Mouse (Mus musculus) NIH3T3 (cell line): Measurements from ENCODE around the gene Narfl.
"Not testable (repeated sequence)": the region's sequence is repeated elsewhere in the genome, so short reads cannot be mapped to it uniquely, and the experiment has no call there.

Source experiments
- DNase-seq: peaks from one replicate; pipeline ENCODE4 v3.0.0-alpha.2; 2012; ENCODE audit warnings: low read depth

The Narfl gene

GRCm38 (mm10) chr17:25802825-25803517, 29.4 kb downstream of the Narfl start:
- peak; percentile 93 for DNase-seq

DNA sequence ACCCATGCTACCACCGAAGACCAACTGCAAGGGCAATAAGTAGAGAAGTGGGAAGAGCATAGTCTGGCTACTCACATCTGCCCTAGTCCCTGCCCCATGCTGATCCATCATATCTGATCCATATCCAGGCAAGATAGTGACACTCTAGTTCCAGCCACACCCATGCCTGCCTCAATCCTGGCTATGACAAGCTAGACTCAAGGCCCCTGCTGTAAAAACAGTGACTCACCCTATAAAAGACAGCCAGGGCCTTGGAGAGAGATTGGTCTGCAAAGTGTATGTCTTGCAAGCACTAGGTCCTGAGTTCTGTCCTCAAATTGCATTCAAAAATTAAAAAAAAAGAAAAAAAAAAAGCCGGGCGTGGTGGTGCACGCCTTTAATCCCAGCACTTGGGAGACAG, 32.9 kb downstream of the Narfl start:
- DNase-seq = no peak

DNA sequence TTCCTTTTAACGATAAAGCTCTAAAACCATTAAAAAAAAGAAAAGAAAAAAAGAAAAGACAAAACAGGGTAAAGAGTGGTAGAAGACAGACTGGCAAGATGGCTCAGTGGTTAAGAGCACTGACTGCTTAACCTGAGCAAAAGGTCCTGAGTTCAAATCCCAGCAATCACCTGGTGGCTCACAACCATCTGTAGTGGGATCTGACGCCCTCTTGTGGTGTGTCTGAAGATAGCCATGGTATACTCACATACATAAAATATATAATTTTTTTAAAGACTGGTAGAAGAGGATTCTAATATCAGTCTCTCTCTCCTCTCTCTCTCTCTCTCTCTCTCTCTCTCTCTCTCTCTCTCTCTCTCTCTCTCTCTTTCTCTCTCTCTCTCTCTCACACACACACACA, 33.9 kb downstream of the Narfl start:
- DNase-seq = not testable (repeated sequence)

DNA sequence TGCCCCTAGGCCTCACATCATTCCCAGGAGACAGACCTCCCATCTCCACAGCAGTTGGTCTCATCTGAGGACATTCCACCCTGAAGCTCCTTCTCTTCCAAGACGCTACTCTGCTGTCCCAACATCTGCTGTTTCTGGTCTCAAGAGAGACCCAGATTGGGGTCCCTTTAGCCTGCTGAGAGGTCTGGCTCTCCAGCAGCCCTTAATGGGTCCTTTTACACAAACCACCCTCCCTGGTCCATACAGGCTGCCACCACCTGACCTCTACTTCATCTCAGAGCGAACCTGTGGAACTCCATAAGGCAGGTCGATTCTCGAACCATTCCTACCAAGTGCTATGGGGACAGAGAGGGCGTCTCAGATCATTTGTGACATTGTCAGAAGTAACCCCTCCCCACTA, 34.5 kb downstream of the Narfl start:
- DNase-seq = no peak

- peak; percentile 93 for DNase-seq
These were observed 35.4 kb downstream of the Narfl start, which contains the start of gene Fbxl16 for GRCm38 (mm10) chr17:25808789-25809605. TSS of gene Fbxl16 (plus strand) at chr17:25809085.

DNA sequence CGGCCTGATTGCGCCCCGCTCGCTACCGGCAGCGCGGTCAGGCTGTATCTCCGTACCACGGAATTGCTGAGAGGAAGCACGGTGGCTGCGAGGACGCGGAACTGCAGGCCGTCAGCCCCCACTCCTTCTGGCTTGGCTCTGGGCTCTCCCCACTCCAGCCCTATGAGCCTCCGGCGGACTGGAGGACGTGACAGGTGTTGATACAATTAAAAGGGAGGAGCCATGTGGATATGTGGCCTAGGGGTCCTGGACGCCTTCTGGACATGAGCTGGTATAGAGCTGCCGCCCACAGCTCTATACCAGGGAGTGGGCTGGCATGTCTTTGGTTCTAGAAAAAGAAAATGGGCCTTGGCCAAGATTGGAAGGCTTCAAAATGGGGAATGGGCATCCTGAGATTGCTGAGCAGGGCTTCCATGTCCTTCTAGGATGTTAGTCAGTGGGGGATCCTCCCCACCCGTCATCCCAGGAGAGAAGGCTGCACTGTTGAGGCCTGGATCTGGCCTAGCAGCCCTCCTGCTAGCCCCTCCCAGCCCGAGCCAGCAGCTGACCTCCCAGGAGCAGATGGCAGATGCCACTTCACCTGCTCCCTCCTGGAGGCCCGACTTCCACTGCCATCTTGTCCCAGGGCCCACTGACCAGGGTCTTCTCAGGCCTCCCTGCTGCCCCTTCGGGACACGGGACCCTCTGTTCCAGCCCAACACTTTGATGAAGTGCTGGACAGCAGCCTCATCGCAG, 36.2 kb downstream of the Narfl start:
- DNase-seq = no peak

- DNase-seq = no peak
These were observed 37.3 kb downstream of the Narfl start for GRCm38 (mm10) chr17:25810890-25811289.

GRCm38 (mm10) chr17:25813471-25813870, 39.9 kb downstream of the Narfl start:
- peak; percentile 94 for DNase-seq

GRCm38 (mm10) chr17:25817662-25818061, 44.1 kb downstream of the Narfl start:
- DNase-seq = no peak

DNA sequence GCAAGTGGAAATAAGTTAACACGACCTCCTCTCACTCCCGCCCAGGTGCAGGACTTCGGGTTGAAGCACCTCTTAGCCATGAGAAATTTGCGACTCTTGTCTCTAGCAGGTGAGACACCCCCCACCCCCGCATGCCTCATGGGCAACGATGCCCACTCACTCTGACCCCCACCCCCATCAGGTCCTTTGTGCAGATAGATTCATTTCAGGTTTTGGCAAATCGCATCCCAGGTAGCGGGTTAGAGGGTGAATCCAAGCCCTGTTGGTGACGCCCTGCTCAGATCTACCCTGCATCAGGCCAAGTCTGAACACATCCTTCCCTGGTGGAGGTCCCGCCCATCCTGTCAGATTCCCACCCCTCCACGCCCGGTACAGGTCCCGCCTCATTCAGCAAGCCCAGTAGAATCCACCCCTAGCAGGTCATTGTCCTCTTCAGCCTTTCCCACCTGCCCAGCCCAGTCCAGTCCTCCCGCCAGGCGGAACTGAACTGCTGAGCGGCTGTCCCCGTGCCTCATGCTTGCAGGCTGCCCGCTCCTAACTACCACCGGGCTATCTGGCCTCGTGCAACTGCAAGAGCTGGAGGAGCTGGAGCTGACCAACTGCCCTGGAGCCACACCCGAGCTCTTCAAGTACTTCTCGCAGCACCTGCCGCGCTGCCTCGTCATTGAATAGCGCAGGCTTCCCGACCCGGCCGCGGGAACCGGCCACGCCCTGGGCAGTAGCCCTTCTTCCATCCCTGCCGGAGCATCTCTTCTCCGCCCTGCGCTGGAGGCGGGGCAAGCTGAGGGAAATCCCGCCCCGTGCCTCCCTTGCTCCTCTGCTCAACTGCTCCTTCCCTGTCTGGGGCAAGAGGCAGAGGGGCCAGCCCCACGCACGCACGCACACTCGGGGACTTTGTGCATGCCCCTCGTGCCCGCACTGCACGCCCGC, 45.5 kb downstream of the Narfl start:
- no peak for DNase-seq

GRCm38 (mm10) chr17:25823452-25823851, 49.9 kb downstream of the Narfl start, which contains the start of gene Wdr24:
TSS of gene Wdr24 (plus strand) at chr17:25823627.
- peak; percentile 93 for DNase-seq

GRCm38 (mm10) chr17:25824362-25825142, 51.0 kb downstream of the Narfl start:
- no peak for DNase-seq

- DNase-seq = no peak
These were observed 51.7 kb downstream of the Narfl start for GRCm38 (mm10) chr17:25825311-25825710.

GRCm38 (mm10) chr17:25825984-25826570, 52.5 kb downstream of the Narfl start:
- DNase-seq = no peak

GRCm38 (mm10) chr17:25827011-25827410, 53.4 kb downstream of the Narfl start:
- DNase-seq = no peak

- no peak for DNase-seq
These were observed 54.1 kb downstream of the Narfl start for GRCm38 (mm10) chr17:25827546-25828222.

- no peak for DNase-seq
These were observed 54.6 kb downstream of the Narfl start for GRCm38 (mm10) chr17:25828223-25828594.

DNA sequence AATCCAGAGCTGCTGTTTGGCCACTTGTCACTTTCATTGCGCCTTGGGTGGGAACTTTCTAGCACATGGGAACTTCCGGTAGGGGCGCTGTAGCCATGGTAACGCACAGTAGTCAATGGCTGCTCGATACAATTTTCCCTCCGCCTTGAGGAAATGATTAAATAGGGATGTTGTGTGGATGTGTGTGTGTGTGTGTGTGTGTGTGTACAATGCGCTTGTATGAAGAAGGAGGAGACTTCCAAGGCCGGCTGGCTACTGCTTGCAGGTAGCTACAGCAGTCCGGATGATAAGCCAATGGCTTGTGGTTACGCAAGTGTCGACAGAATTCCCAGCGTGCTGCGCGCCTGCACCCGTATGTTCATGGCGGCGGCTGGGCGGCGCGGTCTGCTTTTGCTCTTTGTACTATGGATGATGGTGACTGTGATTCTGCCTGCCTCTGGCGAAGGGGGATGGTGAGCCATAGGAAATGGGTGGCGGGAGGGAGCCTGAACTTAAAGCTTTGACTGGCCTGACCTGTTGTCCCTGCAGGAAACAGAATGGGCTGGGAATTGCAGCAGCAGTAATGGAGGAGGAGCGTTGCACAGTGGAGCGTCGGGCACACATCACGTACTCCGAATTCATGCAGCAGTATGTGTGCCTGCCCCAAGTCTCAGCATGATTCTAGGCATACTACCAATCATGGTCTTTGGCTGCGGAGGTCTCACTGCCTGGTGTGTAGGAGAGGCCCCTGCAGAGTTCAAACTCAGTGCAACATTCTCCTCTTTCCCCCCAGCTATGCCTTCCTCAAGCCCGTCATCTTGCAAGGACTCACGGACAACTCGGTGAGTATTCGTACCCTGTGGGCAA, 55.4 kb downstream of the Narfl start, which contains the start of gene Jmjd8:
Gene Jmjd8, plus strand, starts transcription at position 156 of the 846 bp plus-strand sequence.
- peak; percentile 81 for DNase-seq
